Mouse (Mus musculus) lung, adult 2 months (tissue): ENCODE measurements around the gene Pdxdc1.

ENCODE experiments used
- CTCF ChIP-seq: fragments of 200-500 bp; IDR thresholded peaks from 2 replicates; pipeline ENCODE4 v1.5.1; 2011; ENCODE audit warnings: mild to moderate bottlenecking, low read length, control low read depth; ENCODE audit not compliant: insufficient read depth
- POLR2A ChIP-seq: fragments of 200-500 bp; IDR thresholded peaks from 2 replicates; pipeline ENCODE4 v1.6.1; 2011; ENCODE audit warnings: low read depth, mild to moderate bottlenecking, control low read depth, low read length, borderline replicate concordance; ENCODE audit errors: extremely low read depth

- no peak for TF ChIP-seq CTCF
- TF ChIP-seq POLR2A: no peak
These were observed 12.5 kb downstream of the Pdxdc1 start for GRCm38 (mm10) chr16:13890449-13890848.
